Mouse (Mus musculus): ENCODE results near the gene Phka2.

DNA sequence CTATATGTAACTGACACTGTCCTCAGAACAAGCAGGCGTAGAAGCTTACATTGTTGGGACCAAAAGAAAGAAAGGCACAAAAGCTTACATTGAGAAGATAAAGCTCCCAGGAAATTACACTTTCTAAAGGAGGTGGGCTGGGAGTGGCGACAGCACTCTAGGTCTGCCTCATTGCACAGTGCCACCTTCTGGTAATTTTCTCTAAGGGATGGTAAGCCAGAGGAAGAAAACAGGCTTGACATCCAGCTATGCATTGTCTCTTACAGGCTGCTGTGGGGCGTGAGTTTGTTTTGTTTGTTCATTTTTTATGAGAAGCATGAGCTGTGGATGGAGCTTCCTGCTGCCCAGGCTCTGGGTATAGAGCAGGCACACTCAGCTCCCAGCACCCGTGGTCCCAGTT, 50.1 kb downstream of the Phka2 start:
- TF ChIP-seq POLR2A (IDR thresholded peaks at IDR 0.05; ENCODE audit: extremely low read depth, insufficient read depth, low read length) (no peak), CTCF (IDR thresholded peaks at IDR 0.05; ENCODE audit: low read depth, low read length) (no peak)
